Mouse (Mus musculus) heart, embryonic 14.5 days (tissue): ENCODE results near the gene Lingo3. TPM values are rescaled to one million over a fixed set of nuclear protein-coding genes. Genes with fewer than 3 reads are reported as not detected.

Experiments used
- ATAC-seq: fragments of 200-750 bp; cut with Nextera tagmentation; 2 replicates; pipeline ENCODE4 v1.8.0; 2017; ENCODE audit warnings: low read depth, moderate TSS enrichment; ENCODE audit not compliant: insufficient number of reproducible peaks, insufficient read depth, low FRiP score
- H3K27ac ChIP-seq, 2 experiments: fragments of 200-500 bp in 1 of 2; fragments of 300-500 bp in 1 of 2; sonication (generic) in 1 of 2; replicated peaks in 1 of 2; 2 replicates each; pipeline ENCODE4 v1.5.1; 2012 to 2014; ENCODE audit warnings: low read depth in 2 of 2, low read length in 2 of 2, control low read depth in 1 of 2, mild to moderate bottlenecking in 1 of 2, mixed read lengths in 1 of 2; ENCODE audit not compliant: control insufficient read depth in 1 of 2, insufficient read depth in 1 of 2
- H3K27me3 ChIP-seq: fragments of 300-500 bp; sonication (generic); 2 replicates; pipeline ENCODE4 v1.6.1; 2014; ENCODE audit warnings: mild to moderate bottlenecking, low read length, control low read depth; ENCODE audit not compliant: control insufficient read depth, insufficient read depth
- H3K36me3 ChIP-seq: fragments of 300-500 bp; sonication (generic); 2 replicates; pipeline ENCODE4 v1.6.1; 2014; ENCODE audit warnings: mild to moderate bottlenecking, control low read depth, low read length, mixed read lengths; ENCODE audit not compliant: control insufficient read depth, insufficient read depth
- H3K4me1 ChIP-seq, 2 experiments: fragments of 200-500 bp in 1 of 2; fragments of 300-500 bp in 1 of 2; sonication (generic) in 1 of 2; 2 replicates each; pipeline ENCODE4 v1.6.1; 2012 to 2014; ENCODE audit warnings: low read length in 2 of 2, control low read depth in 1 of 2, mixed read lengths in 1 of 2; ENCODE audit not compliant: control insufficient read depth in 2 of 2, insufficient read depth in 2 of 2
- H3K4me2 ChIP-seq: fragments of 300-500 bp; sonication (generic); 2 replicates; pipeline ENCODE4 v1.6.1; 2014; ENCODE audit warnings: mild to moderate bottlenecking, low read length
- H3K4me3 ChIP-seq, 2 experiments: fragments of 200-500 bp in 1 of 2; fragments of 300-500 bp in 1 of 2; sonication (generic) in 1 of 2; 2 replicates each; pipeline ENCODE4 v1.5.1; 2012 to 2014; ENCODE audit warnings: low read length in 2 of 2, mild to moderate bottlenecking in 2 of 2, control low read depth in 1 of 2, low read depth in 1 of 2, moderate library complexity in 1 of 2; ENCODE audit not compliant: control insufficient read depth in 1 of 2, insufficient read depth in 1 of 2
- H3K9ac ChIP-seq: fragments of 300-500 bp; sonication (generic); 2 replicates; pipeline ENCODE4 v1.6.1; 2014; ENCODE audit warnings: mild to moderate bottlenecking, low read length
- H3K9me3 ChIP-seq: fragments of 300-500 bp; sonication (generic); 2 replicates; pipeline ENCODE4 v1.6.1; 2016; ENCODE audit warnings: low read length, control low read depth; ENCODE audit not compliant: control insufficient read depth
- WGBS: fragments of 180-500 bp; shearing (Covaris S2); extraction: QIAGEN DNeasy Blood & Tissue Kit; methylation state at CpG from one replicate; pipeline ENCODE4 v1.1.7; 2014; 5-methylcytosine and 5-hydroxymethylcytosine counted together
- polyA plus RNA-seq: library from polyadenylated mRNA; unstranded; fragments of >200 nt; fragmentation: Nextera tagmentation; extraction: Ambion mirVana; gene quantifications from 2 replicates; pipeline ENCODE4 v1.2.1, GENCODE M21; 2014

Lingo3 gene
- polyA plus RNA-seq, 1 experiment from 2014 or later = 0.46 TPM

DNA sequence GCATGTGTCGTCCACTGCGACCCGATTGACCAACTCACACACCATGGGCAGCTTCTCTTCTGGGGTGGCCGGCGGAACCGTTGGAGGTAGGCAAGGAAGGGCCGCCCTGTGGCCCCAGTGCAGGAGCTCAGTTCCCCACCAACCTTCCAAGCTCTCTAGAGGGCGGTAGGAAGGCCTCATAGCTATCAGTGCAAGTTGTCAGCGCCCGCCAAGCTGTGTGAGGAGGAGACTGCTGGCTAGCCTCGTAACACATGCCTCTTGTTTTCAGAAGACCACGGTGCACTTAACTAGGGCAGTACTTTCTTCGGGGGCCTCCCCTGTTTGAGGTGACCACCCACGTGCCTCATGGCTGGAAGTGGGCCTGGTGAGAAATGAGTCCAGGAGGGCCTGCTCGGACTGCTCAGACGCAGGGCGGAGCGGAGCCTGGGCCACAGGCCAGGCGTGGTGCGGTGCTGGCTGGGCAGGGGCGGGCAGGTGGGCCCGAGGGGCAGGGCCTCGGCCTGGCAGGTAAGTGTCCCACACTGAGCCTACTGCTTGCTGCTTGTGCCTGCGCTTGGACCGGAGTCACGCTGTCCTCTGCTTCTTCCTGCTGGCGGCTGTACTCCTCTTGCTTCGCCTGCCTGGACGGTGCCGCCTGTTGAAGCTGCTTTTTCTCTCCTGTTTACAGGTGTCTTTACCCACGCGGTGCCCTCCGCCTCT, 52.2 kb downstream of the Lingo3 start:
- peak; percentile 23 for ATAC-seq
- Histone ChIP-seq H3K27ac (peak overlapping the region; percentile 40 to 68; a peak in 3 of 4 replicates), H3K4me1 (peaks cover 10 to 23% of the 10 kb centered on the region in 2 experiments), H3K9me3 (no peaks in the 10 kb centered on the region), H3K27me3 (no peaks in the 10 kb centered on the region), H3K9ac (peak overlapping the region; percentile 41; the same call in 1 of the 2 replicates), H3K4me2 (no peak overlapping the region), H3K4me3 (no peak overlapping the region), H3K36me3 (peaks cover 99% of the 10 kb centered on the region)
- WGBS = 45% methylated on average over 33 of the region's 33 CpGs

DNA sequence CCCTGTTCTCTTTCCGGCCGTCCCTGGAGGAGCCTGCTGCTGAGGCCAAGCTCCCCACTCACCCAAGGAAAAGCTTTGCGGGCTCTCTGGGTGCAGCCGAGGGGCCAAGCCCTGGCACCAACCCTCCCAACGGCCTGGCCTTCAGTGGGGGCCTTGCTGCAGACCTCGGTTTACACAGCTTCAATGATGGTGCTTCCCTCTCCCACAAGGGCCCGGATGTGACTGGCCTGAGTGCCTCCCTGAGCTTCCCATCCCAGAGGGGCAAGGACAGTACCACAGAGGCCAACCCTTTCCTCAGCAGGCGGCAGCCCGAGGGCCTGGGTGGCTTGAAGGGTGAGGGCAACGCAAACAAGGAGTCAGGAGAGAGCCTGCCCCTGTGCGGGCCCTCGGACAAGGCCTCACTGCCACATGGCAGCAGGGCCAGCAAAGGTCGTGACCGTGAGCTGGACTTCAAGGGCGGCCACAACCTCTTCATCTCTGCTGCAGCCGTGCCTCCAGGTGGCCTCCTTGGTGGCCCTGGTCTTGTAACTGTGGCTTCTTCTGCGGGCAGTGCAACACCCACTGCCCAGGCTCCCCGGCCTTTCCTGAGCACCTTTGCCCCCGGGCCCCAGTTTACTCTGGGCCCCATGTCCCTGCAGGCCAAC, 53.0 kb downstream of the Lingo3 start:
- Histone ChIP-seq H3K9ac (peak overlapping the region; percentile 13; the same call in 1 of the 2 replicates), H3K4me2 (no peak overlapping the region), H3K4me1 (peaks cover 10 to 19% of the 10 kb centered on the region in 2 experiments), H3K36me3 (peaks cover 99% of the 10 kb centered on the region), H3K9me3 (no peaks in the 10 kb centered on the region), H3K4me3 (no peak overlapping the region), H3K27ac (peak overlapping the region; percentile 34 to 68; a peak in 3 of 4 replicates), H3K27me3 (no peaks in the 10 kb centered on the region)
- ATAC-seq = no peak
- WGBS = 71% methylated on average over 19 of the region's 19 CpGs

DNA sequence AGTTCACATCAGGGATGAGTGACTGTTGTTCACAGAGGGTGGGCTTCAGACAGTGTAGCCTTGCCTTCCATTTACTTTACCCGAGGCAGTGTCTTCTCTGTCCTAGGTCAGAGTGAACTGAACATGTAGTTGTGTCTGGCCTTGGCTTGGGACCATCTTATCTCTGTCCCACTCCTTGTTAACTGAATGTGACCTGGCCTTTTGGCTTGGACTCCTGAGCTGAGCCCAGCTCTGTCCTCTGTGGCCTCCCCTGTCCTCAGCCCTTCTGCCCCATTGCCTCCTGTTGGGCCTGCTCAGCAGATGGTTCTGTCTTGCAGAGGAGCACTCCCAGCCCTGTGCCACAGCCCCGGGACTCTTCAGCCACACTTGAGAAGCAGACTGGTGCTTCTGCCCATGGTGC, 56.3 kb downstream of the Lingo3 start:
- no peak overlapping the region for H3K4me3 ChIP-seq
- WGBS = 76% methylated on average over 2 of the region's 2 CpGs

DNA sequence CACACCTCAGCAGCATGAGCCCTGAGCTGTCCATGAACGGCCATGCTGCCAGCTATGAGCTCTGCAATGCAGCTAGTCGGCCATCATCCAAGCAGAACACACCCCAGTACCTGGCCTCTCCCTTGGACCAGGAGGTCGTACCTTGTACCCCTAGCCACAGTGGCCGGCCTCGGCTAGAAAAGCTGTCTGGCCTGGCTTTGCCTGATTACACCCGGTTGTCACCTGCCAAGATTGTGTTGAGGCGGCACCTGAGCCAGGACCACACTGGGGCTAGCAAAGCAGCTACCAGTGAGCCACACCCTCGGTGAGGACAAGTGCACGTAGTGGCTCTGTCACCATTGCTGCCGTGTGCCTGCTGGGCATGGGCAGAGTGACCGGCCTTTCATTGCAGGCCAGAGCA, 57.9 kb downstream of the Lingo3 start:
- Histone ChIP-seq H3K4me3 (no peak overlapping the region), H3K4me2 (no peak overlapping the region), H3K27ac (no peak overlapping the region), H3K9ac (no peak overlapping the region), H3K27me3 (no peaks in the 10 kb centered on the region), H3K4me1 (peaks cover 0 to 5% of the 10 kb centered on the region in 2 experiments; a peak in 2 of 4 replicates), H3K36me3 (peaks cover 99% of the 10 kb centered on the region), H3K9me3 (no peaks in the 10 kb centered on the region)
- WGBS = 90% methylated on average over 11 of the region's 11 CpGs
- ATAC-seq = no peak

More for the DNA sequence above, 56.3 kb downstream of the Lingo3 start:
- Histone ChIP-seq H3K4me2 (no peak overlapping the region), H3K27ac (no peak overlapping the region), H3K27me3 (no peaks in the 10 kb centered on the region), H3K9me3 (no peaks in the 10 kb centered on the region), H3K36me3 (peaks cover 99% of the 10 kb centered on the region), H3K4me1 (peaks cover 10 to 19% of the 10 kb centered on the region in 2 experiments), H3K9ac (no peak overlapping the region)
- ATAC-seq = no peak

DNA sequence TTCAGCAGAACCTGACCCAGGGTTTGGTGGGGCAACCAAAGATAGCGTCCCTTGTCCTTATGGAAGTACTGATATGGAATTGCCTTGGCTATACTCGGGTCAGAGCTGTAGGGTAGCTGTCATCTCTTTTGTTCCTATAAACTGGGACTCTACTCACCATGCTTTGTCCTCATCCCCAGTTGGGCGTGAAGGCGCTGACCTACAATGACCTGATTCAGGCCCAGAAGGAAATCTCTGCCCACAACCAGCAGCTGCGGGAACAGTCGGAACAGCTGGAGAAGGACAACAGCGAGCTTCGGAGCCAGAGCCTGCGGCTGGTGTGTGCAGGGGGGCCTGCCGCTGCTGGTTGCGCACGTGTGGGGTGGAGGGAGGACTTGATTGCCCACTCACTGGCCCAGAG, 59.0 kb downstream of the Lingo3 start:
- Histone ChIP-seq H3K27ac (no peak overlapping the region), H3K9me3 (no peaks in the 10 kb centered on the region), H3K4me1 (no peaks in the 10 kb centered on the region), H3K36me3 (peaks cover 99% of the 10 kb centered on the region), H3K9ac (no peak overlapping the region), H3K4me2 (no peak overlapping the region), H3K27me3 (no peaks in the 10 kb centered on the region), H3K4me3 (no peak overlapping the region)
- ATAC-seq = no peak
- 86% methylated on average over 12 of the region's 12 CpGs for WGBS

DNA sequence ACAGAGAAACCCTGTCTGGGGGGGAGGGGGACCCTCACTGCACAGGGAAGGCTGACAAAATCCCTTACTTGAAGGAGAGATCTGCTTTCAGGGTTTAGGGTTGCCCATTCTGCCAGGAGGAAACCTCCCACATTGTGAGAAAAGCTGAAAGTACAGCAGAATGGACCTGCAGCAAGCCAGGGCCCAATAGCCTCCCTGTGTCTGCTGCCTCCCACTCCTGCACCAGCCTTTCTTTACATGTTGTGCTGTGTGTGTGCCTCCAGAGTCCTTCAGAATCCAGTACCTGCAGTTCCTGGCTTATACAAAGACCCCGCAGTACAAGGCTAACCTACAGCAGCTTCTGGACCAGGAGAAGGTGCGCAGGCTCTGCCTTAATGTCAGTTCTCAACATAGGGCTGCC, 59.5 kb downstream of the Lingo3 start:
- H3K27ac ChIP-seq = no peak overlapping the region
- no peak for ATAC-seq
- H3K9me3 ChIP-seq = no peaks in the 10 kb centered on the region
- no peaks in the 10 kb centered on the region for H3K4me1 ChIP-seq
- 100% methylated on average over 2 of the region's 2 CpGs for WGBS
- no peaks in the 10 kb centered on the region for H3K27me3 ChIP-seq
- peaks cover 100% of the 10 kb centered on the region for H3K36me3 ChIP-seq
- no peak overlapping the region for H3K4me2 ChIP-seq
- H3K4me3 ChIP-seq = no peak overlapping the region
- no peak overlapping the region for H3K9ac ChIP-seq
